Mouse (Mus musculus) liver, adult 2 months (tissue): Measurements from ENCODE around the gene Polr2h.

Experiments used
- CTCF ChIP-seq: fragments of 200-500 bp; IDR thresholded peaks from 2 replicates; pipeline ENCODE4 v1.5.1; 2011; ENCODE audit warnings: low read depth, low read length, control low read depth
- POLR2A ChIP-seq: fragments of 200-500 bp; IDR thresholded peaks from 2 replicates; pipeline ENCODE4 v1.6.1; 2011; ENCODE audit warnings: low read length, control low read depth; ENCODE audit not compliant: insufficient read depth; ENCODE audit errors: extremely low read depth

GRCm38 (mm10) chr16:20701316-20701715 is 16.1 kb upstream of the Polr2h start:
- no peak for TF ChIP-seq CTCF
- no peak for TF ChIP-seq POLR2A
